Mouse (Mus musculus) heart, embryonic 16.5 days (tissue): ENCODE data around the gene Cgrrf1. TPM values are rescaled to one million over a fixed set of nuclear protein-coding genes. Genes with fewer than 3 reads are reported as not detected.
A peak's percentile ranks its signal among the peaks of the same experiment; 100 is the strongest.

Experiments used
- ATAC-seq: fragments of 200-750 bp; cut with Nextera tagmentation; replicated peaks from 2 replicates; pipeline ENCODE4 v1.8.0; 2017; ENCODE audit warnings: moderate number of reproducible peaks; ENCODE audit not compliant: insufficient read depth, low FRiP score; ENCODE audit errors: extremely low read depth
- H3K27ac ChIP-seq: fragments of 300-500 bp; sonication (generic); 2 replicates; pipeline ENCODE4 v1.5.1; 2014; ENCODE audit warnings: mild to moderate bottlenecking, low read length, control low read depth, moderate library complexity
- H3K27me3 ChIP-seq: fragments of 300-500 bp; sonication (generic); 2 replicates; pipeline ENCODE4 v1.6.1; 2014; ENCODE audit warnings: low read length, mixed read lengths; ENCODE audit not compliant: control insufficient read depth, insufficient read depth
- H3K36me3 ChIP-seq: fragments of 300-500 bp; sonication (generic); 2 replicates; pipeline ENCODE4 v1.6.1; 2014; ENCODE audit not compliant: control insufficient read depth, insufficient read depth
- H3K4me1 ChIP-seq: fragments of 300-500 bp; sonication (generic); 2 replicates; pipeline ENCODE4 v1.6.1; 2014; ENCODE audit warnings: low read length, mixed read lengths; ENCODE audit not compliant: control insufficient read depth, insufficient read depth
- H3K4me2 ChIP-seq: fragments of 300-500 bp; sonication (generic); 2 replicates; pipeline ENCODE4 v1.6.1; 2014; ENCODE audit warnings: low read depth, mild to moderate bottlenecking, control low read depth, low read length
- H3K4me3 ChIP-seq: fragments of 300-500 bp; sonication (generic); 2 replicates; pipeline ENCODE4 v1.5.1; 2014; ENCODE audit warnings: mild to moderate bottlenecking, control low read depth, low read length
- H3K9ac ChIP-seq: fragments of 300-500 bp; sonication (generic); 2 replicates; pipeline ENCODE4 v1.6.1; 2014; ENCODE audit warnings: low read length, control low read depth
- H3K9me3 ChIP-seq: fragments of 300-500 bp; sonication (generic); replicated peaks from 2 replicates; pipeline ENCODE4 v1.6.1; 2016; ENCODE audit warnings: low read length; ENCODE audit not compliant: control insufficient read depth
- WGBS: fragments of 180-500 bp; shearing (Covaris S2); extraction: QIAGEN DNeasy Blood & Tissue Kit; methylation state at CpG from one replicate; pipeline ENCODE4 v1.1.7; 2014; 5-methylcytosine and 5-hydroxymethylcytosine counted together
- polyA plus RNA-seq: library from polyadenylated mRNA; unstranded; fragments of >200 nt; fragmentation: Nextera tagmentation; extraction: Ambion mirVana; gene quantifications from 2 replicates; pipeline ENCODE4 v1.2.1, GENCODE M21; 2015

Cgrrf1 gene
- polyA plus RNA-seq: 27.0 and 28.4 TPM in 2 replicates

DNA sequence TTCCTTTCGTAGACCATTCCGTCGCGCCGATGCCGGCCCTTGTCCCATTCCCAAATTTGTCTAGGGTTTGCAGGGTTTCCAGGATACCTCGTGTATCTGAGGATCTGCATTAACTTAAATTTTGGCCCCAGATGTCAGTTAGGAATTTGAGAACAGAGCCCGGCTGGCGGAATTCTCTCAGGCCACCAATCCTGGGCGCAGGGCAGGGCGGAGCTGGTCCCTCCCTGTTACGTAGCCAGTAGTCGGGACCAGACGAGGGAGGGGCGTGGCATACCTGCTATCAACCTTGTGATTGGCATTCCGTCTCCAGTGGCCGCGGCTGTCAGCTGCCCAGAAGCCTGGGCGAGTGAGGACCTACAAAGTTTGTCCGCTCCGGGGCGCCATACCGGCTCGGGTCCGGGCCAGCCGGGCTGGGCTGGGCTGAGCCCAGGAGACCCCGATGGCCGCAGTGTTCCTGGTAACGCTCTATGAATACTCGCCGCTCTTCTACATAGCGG is at the start of gene Cgrrf1:
TSS of gene Cgrrf1 (plus strand) at position 289 of the 497 bp plus-strand sequence.
- no peaks in the 10 kb centered on the region for H3K27me3 ChIP-seq
- peak within 1 kb of the TSS; percentile 84 for H3K27ac ChIP-seq
- 1% methylated on average over 32 of the region's 32 CpGs for WGBS
- H3K4me2 ChIP-seq: peak within 1 kb of the TSS; percentile 80
- H3K4me1 ChIP-seq: peaks cover 14% of the 10 kb centered on the region
- no peaks in the 10 kb centered on the region for H3K9me3 ChIP-seq
- H3K9ac ChIP-seq: peak within 1 kb of the TSS; percentile 92
- H3K36me3 ChIP-seq: no peaks in the 10 kb centered on the region
- peak within 1 kb of the TSS; percentile 92 for H3K4me3 ChIP-seq
- peak; percentile 99 for ATAC-seq

DNA sequence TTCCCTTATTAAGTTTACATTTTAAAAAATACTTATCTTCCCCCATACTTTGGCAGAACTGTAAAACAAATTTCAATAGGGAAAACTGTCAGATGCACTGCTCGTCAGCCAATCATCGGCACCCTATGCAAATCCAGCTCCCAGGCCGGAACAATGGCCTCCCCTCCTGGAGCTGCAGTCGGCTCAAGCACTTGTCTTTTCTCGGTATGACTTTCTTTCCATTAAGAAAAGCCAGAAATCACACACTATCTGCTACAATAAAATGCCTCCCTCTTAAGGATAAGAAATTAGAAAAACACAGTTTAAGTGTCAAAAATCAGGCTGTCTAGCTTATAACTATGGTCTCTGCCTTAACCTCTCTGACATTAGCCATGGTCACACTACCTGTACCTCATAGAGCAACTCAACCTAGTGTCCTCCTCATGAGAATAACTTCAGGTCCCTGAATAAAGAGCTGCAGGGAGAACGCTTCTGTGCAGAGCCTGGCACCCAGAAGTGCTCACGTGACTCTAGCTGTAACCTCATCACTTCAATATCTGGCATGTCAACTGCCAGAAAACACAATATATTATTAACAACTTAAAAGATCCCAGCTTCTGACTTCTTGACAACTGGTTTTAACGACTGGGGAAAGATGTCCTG is 49.6 kb upstream of the Cgrrf1 start:
- no peak overlapping the region for H3K9ac ChIP-seq
- H3K4me3 ChIP-seq: no peak overlapping the region
- H3K36me3 ChIP-seq: peaks cover 33% of the 10 kb centered on the region
- WGBS: 71% methylated on average over 8 of the region's 8 CpGs
- no peak for ATAC-seq
- peaks cover 14% of the 10 kb centered on the region for H3K4me1 ChIP-seq
- H3K27me3 ChIP-seq: no peaks in the 10 kb centered on the region
- H3K27ac ChIP-seq: no peak overlapping the region
- no peak overlapping the region for H3K4me2 ChIP-seq
- peaks cover 4% of the 10 kb centered on the region for H3K9me3 ChIP-seq

DNA sequence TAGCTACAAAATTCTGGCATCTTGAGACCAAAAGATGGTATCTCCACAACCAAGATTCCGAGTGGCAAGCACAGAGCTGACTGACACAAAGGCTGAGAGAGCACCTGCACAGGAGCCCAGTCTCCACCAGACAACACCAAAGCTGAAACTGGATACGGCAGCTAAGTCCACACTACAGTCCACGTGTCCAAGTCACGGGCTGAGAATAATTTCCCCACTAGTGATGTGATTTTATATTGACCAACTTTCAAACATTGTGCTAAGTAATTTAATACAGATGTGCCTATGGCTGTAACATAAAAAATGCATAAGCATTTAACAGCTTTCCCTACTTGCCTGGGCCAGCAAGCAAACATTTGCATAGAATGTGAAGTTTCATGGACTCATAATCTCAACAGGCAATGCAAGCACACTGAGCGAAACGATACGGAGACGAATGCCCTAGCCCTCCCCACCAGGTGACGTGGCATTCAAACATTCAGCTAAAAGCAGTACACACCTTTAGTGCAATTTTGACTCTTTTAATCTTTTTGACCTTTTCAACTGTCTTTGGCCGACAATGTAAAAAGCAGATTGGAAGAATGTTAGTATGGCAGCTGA is 48.5 kb upstream of the Cgrrf1 start:
- ATAC-seq: no peak
- H3K36me3 ChIP-seq: peaks cover 24% of the 10 kb centered on the region
- peaks cover 4% of the 10 kb centered on the region for H3K9me3 ChIP-seq
- no peak overlapping the region for H3K9ac ChIP-seq
- peaks cover 14% of the 10 kb centered on the region for H3K4me1 ChIP-seq
- H3K4me3 ChIP-seq: no peak overlapping the region
- H3K27ac ChIP-seq: no peak overlapping the region
- no peak overlapping the region for H3K4me2 ChIP-seq
- H3K27me3 ChIP-seq: no peaks in the 10 kb centered on the region
- WGBS: 86% methylated on average over 10 of the region's 10 CpGs

DNA sequence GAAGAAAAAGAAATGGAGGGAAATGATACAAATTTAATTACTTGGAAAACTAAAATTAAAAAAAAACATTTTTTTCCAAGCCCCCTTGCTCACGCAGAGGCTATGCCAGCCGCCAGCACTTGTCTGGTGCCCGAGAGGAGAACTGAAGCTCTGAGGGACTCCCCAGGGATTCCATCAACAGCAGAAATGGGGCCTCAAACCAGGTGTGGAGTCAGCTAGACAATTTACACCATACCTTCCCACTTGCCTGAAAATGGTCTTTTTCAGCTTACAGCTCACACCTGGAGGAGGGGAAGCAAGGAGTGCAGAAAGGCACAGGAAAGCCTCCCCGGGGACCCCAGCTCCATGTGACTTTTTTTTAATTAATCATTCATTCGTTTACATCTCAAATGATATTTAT is 46.7 kb upstream of the Cgrrf1 start:
- H3K4me2 ChIP-seq: no peak overlapping the region
- no peaks in the 10 kb centered on the region for H3K27me3 ChIP-seq
- no peak overlapping the region for H3K9ac ChIP-seq
- ATAC-seq: no peak
- WGBS: 91% methylated on average over 5 of the region's 5 CpGs
- peaks cover 18% of the 10 kb centered on the region for H3K4me1 ChIP-seq
- H3K9me3 ChIP-seq: no peaks in the 10 kb centered on the region
- peaks cover 6% of the 10 kb centered on the region; the same call in 1 of the 2 replicates for H3K36me3 ChIP-seq
- H3K4me3 ChIP-seq: no peak overlapping the region
- H3K27ac ChIP-seq: no peak overlapping the region

DNA sequence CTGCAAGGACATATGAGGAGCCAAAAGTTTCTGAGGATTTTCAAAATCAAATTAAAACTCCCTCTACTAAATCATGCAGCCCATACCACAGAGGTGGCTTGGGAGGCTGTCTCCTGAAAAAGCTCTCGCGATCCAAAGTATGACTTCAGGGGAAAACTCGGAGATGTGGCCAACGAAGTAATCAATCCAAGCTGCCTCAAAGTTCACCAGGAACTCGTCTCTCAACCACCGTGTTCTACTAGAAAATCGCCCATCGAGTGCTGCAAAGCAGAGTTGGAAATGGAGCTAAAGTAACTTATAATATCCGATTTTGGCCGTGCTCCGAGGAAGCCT is 44.5 kb upstream of the Cgrrf1 start:
- WGBS: 0% methylated on average over 11 of the region's 11 CpGs

DNA sequence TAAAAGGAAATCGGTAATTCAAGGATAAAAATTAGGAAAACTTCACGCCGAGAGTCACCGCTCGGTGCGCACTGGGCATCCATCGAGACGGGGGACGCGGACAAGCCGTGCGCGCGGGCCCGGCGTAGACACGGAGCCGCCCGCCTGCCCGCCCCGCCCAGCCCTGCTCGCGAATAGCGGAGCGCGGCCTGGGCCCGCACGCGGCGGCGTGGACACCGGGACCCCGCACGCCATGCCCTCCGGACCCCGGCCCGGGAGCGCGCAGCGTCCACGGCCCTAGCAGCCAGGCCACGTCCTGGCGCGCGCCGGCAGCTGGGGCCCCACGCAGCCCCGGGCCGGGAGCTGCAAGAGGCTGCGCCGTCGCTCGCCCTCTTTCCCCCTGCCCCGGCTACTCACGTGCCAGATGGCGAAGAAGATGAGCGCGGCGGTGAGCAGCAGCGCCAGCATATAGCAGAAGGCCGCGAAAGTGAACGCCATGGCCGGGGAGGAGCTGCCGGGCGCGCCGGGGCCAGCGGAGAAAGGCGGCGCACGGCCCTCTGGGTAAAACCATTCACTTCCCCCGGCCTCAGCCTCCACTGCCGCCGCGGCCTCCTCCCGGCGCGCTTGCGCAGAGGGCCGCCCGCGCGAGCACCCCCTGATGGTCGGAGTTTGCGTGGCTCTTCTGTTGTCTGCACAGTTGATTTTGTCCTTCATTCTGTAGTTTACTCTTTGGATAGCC is 44.0 kb upstream of the Cgrrf1 start, which contains the start of gene Cnih1:
TSS of gene Cnih1 (minus strand) at position 625 of the 718 bp plus-strand sequence.
- peaks cover 15% of the 10 kb centered on the region for H3K4me1 ChIP-seq
- peak within 1 kb of the TSS; percentile 94 for H3K27ac ChIP-seq
- under 1% methylated on average over 86 of the region's 86 CpGs for WGBS
- H3K36me3 ChIP-seq: no peaks in the 10 kb centered on the region; the same call in 1 of the 2 replicates
- H3K4me2 ChIP-seq: peak within 1 kb of the TSS; percentile 79
- H3K9me3 ChIP-seq: no peaks in the 10 kb centered on the region
- H3K27me3 ChIP-seq: no peaks in the 10 kb centered on the region
- peak within 1 kb of the TSS; percentile 84 for H3K4me3 ChIP-seq
- peak within 1 kb of the TSS; percentile 92 for H3K9ac ChIP-seq
- ATAC-seq: peak; percentile 95

More for the DNA sequence above, 44.5 kb upstream of the Cgrrf1 start:
- H3K27me3 ChIP-seq: no peaks in the 10 kb centered on the region
- peaks cover 4% of the 10 kb centered on the region; the same call in 1 of the 2 replicates for H3K36me3 ChIP-seq
- H3K9ac ChIP-seq: peak overlapping the region; percentile 92
- peak overlapping the region; percentile 94 for H3K27ac ChIP-seq
- H3K9me3 ChIP-seq: no peaks in the 10 kb centered on the region
- peak overlapping the region; percentile 84 for H3K4me3 ChIP-seq
- H3K4me2 ChIP-seq: peak overlapping the region; percentile 79
- peaks cover 17% of the 10 kb centered on the region for H3K4me1 ChIP-seq
- no peak for ATAC-seq

DNA sequence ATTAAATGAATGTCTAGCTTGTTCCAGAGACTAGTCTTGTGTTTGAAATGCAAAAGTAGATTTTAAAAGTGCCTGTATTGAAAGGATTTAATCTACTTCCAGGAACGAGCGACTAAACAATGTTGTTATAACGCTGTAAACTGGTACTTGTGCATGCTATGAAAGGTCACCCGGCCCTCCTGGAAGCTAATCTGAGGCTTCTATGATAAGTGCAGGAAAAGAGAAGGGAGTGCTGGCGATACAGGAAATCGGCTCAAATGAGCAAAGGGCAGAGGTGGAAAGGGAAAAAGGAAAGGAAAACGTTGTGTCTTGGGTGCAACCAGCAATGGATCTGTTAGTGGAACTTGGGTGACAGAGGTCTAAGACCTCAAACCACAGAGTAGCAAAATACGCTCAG is 43.4 kb upstream of the Cgrrf1 start:
- peak; percentile 28; the same call in 1 of the 2 replicates for ATAC-seq
- H3K27ac ChIP-seq: peak overlapping the region; percentile 94
- H3K27me3 ChIP-seq: no peaks in the 10 kb centered on the region
- peak overlapping the region; percentile 62 for H3K4me2 ChIP-seq
- H3K4me1 ChIP-seq: peaks cover 15% of the 10 kb centered on the region
- H3K9me3 ChIP-seq: no peaks in the 10 kb centered on the region
- 11% methylated on average over 8 of the region's 8 CpGs for WGBS
- peak overlapping the region; percentile 84 for H3K4me3 ChIP-seq
- H3K9ac ChIP-seq: peak overlapping the region; percentile 63
- no peaks in the 10 kb centered on the region; the same call in 1 of the 2 replicates for H3K36me3 ChIP-seq

DNA sequence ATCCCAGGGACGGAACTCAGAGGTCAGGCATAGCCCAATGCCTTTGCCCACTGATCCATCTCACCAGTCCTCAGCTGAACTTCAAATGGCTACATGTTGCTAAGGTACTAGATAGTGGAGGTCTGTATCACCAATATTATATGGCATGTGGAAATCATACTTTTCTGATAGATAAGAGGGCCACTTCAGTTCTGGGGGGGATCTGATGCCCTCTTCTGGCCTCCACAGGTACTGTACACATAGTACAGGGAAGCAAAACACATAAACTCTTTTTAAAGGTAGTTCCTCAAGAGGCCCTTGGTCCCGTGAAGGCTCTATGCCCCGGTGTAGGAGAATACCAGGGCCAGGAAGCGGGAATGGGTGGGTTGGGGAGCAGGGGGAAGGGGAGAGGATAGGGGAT is 41.6 kb upstream of the Cgrrf1 start:
- no peaks in the 10 kb centered on the region for H3K36me3 ChIP-seq
- 80% methylated on average over 4 of the region's 4 CpGs for WGBS
- H3K27me3 ChIP-seq: no peaks in the 10 kb centered on the region
- H3K9me3 ChIP-seq: no peaks in the 10 kb centered on the region
- H3K4me1 ChIP-seq: peaks cover 15% of the 10 kb centered on the region
- no peak overlapping the region for H3K4me3 ChIP-seq
- ATAC-seq: no peak
- no peak overlapping the region for H3K27ac ChIP-seq
- H3K9ac ChIP-seq: no peak overlapping the region
- H3K4me2 ChIP-seq: no peak overlapping the region

DNA sequence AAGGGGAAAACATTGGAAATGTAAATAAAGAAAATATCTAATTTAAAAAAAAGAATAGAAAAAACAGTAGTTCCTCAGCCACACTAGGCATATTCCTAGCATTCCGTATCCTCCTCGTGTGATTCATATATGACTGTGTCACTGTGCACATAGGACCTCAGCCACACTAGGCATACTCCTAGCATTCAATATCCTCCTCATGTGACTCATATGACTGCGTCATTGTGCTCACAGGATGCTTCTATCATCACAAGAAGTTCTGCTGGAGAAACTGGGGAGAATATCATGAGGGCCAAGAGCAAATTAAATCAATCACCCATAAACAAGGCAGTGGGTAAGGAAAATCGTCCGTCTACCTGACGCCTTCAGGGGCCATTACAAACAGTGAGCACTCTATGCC is 41.2 kb upstream of the Cgrrf1 start:
- no peak overlapping the region for H3K4me3 ChIP-seq
- H3K27ac ChIP-seq: no peak overlapping the region
- H3K36me3 ChIP-seq: no peaks in the 10 kb centered on the region
- H3K9me3 ChIP-seq: no peaks in the 10 kb centered on the region
- H3K27me3 ChIP-seq: no peaks in the 10 kb centered on the region
- no peak for ATAC-seq
- WGBS: 88% methylated on average over 6 of the region's 6 CpGs
- H3K4me1 ChIP-seq: peaks cover 15% of the 10 kb centered on the region
- H3K9ac ChIP-seq: no peak overlapping the region
- no peak overlapping the region for H3K4me2 ChIP-seq
